Mouse (Mus musculus): ENCODE measurements around the gene Psmb11. TPM values are rescaled to one million over a fixed set of nuclear protein-coding genes. Genes with fewer than 3 reads are reported as not detected.
"Not testable (repeated sequence)": the region's sequence is repeated elsewhere in the genome, so short reads cannot be mapped to it uniquely, and the experiment has no call there.

Psmb11 gene
- total RNA-seq, 2 experiments from 2014 or later, result not detected

- DNase-seq, result peak; percentile 96 to 98
Measured at GRCm38 (mm10) chr14:54603038-54603654, 18.1 kb upstream of the Psmb11 start.

GRCm38 (mm10) chr14:54603686-54604085, 17.5 kb upstream of the Psmb11 start:
- DNase-seq, result no peak

- DNase-seq, result peak; percentile 84 to 85
Measured at GRCm38 (mm10) chr14:54605752-54606321, 15.4 kb upstream of the Psmb11 start, which contains the start of gene 4931414P19Rik. TSS of gene 4931414P19Rik (minus strand) at chr14:54605993.

GRCm38 (mm10) chr14:54607226-54607625, 14.0 kb upstream of the Psmb11 start:
- DNase-seq, result no peak

- DNase-seq, result no peak
Measured at GRCm38 (mm10) chr14:54609245-54609644, 12.0 kb upstream of the Psmb11 start.

GRCm38 (mm10) chr14:54609962-54610361, 11.3 kb upstream of the Psmb11 start:
- no peak for DNase-seq

GRCm38 (mm10) chr14:54610648-54611047, 10.6 kb upstream of the Psmb11 start:
- no peak for DNase-seq

GRCm38 (mm10) chr14:54614130-54614529, 7.1 kb upstream of the Psmb11 start:
- not testable (repeated sequence) for DNase-seq

- DNase-seq, result no peak
Measured at GRCm38 (mm10) chr14:54616226-54616825, 4.9 kb upstream of the Psmb11 start.

GRCm38 (mm10) chr14:54617152-54617896, 3.9 kb upstream of the Psmb11 start:
- no peak for DNase-seq

GRCm38 (mm10) chr14:54617897-54618365, 3.3 kb upstream of the Psmb11 start, which contains the start of gene Psmb5:
TSS of gene Psmb5 (minus strand) at chr14:54618022.
- DNase-seq, result peak; percentile 91 to 93

GRCm38 (mm10) chr14:54623334-54623733, 2.1 kb downstream of the Psmb11 start:
- DNase-seq, result no peak

GRCm38 (mm10) chr14:54624976-54625375, 3.7 kb downstream of the Psmb11 start:
- no peak for DNase-seq

- no peak for DNase-seq
Measured at GRCm38 (mm10) chr14:54628103-54628502, 6.9 kb downstream of the Psmb11 start.

GRCm38 (mm10) chr14:54629797-54630196, 8.6 kb downstream of the Psmb11 start:
- no peak for DNase-seq

GRCm38 (mm10) chr14:54630583-54631239, 9.5 kb downstream of the Psmb11 start:
- no peak for DNase-seq

GRCm38 (mm10) chr14:54631240-54631599, 10.0 kb downstream of the Psmb11 start:
- DNase-seq, result no peak

- no peak for DNase-seq
Measured at GRCm38 (mm10) chr14:54632252-54632651, 11.0 kb downstream of the Psmb11 start.

- no peak for DNase-seq
Measured at GRCm38 (mm10) chr14:54634182-54634581, 12.9 kb downstream of the Psmb11 start.

- DNase-seq, result peak in 1 of 2 experiments; percentile 60
Measured at GRCm38 (mm10) chr14:54636954-54637353, 15.7 kb downstream of the Psmb11 start.

- DNase-seq, result no peak
Measured at GRCm38 (mm10) chr14:54638210-54638609, 17.0 kb downstream of the Psmb11 start.

GRCm38 (mm10) chr14:54640121-54640520, 18.9 kb downstream of the Psmb11 start:
- DNase-seq, result no peak

Data from heart, adult 18-20 months (tissue).